Mouse (Mus musculus): ENCODE data around the gene Gm20532. TPM values are rescaled to one million over a fixed set of nuclear protein-coding genes. Genes with fewer than 3 reads are reported as not detected.

The Gm20532 gene
- polyA plus RNA-seq, 1 experiment, result not detected

DNA sequence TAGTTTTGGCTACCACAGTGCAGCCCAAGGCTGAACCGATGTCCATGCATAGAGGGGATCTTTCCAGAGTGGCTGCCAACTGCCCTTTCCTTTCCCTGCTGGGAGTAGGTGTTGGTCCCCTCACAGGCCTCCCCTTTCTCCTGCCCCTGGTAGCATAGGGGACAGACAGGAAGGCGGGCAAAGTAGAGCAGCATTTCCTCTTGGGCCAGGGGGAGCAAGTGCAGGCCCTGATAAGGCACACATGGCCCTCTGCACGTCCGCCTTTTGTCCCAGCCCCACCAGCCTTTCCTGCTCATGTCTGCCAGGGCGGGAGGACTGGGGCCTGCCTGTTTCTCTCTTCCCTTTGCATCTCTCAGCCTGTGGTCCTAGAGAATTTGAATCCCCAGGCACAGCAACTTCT, 14.6 kb upstream of the Gm20532 start:
- Histone ChIP-seq H3K4me3 (ENCODE audit: low read depth, low read length) (no peak overlapping the region), H3K27me3 (ENCODE audit: control insufficient read depth, insufficient read depth, low read length) (no peaks in the 10 kb centered on the region), H3K4me1 (ENCODE audit: control insufficient read depth, insufficient read depth, insufficient read length, low read length) (peaks cover 2% of the 10 kb centered on the region; the same call in 1 of the 2 replicates), H3K27ac (ENCODE audit: insufficient read depth, low read depth, low read length) (peak overlapping the region; percentile 32), H3K36me3 (ENCODE audit: control insufficient read depth, insufficient read depth, low read length) (no peaks in the 10 kb centered on the region)
- no peak for TF ChIP-seq CTCF (IDR thresholded peaks at IDR 0.05; ENCODE audit: extremely low read depth, insufficient read length, insufficient replicate concordance, low read depth, low read length)
- no peak for TF ChIP-seq POLR2A (IDR thresholded peaks at IDR 0.05; ENCODE audit: low read depth, low read length)
- 82% methylated on average over 5 of the region's 5 CpGs for WGBS

- WGBS, result 46% methylated on average over 12 of the region's 12 CpGs
- H3K36me3 ChIP-seq (ENCODE audit: control insufficient read depth, insufficient read depth, low read length), result no peaks in the 10 kb centered on the region
- peaks cover 2% of the 10 kb centered on the region; the same call in 1 of the 2 replicates for H3K4me1 ChIP-seq (ENCODE audit: control insufficient read depth, insufficient read depth, insufficient read length, low read length)
- no peak overlapping the region; the same call in 1 of the 2 replicates for H3K27ac ChIP-seq (ENCODE audit: insufficient read depth, low read depth, low read length)
- no peak for TF ChIP-seq POLR2A (IDR thresholded peaks at IDR 0.05; ENCODE audit: low read depth, low read length)
- TF ChIP-seq CTCF (IDR thresholded peaks at IDR 0.05; ENCODE audit: extremely low read depth, insufficient read length, insufficient replicate concordance, low read depth, low read length), result no peak
- H3K27me3 ChIP-seq (ENCODE audit: control insufficient read depth, insufficient read depth, low read length), result no peaks in the 10 kb centered on the region
- H3K4me3 ChIP-seq (ENCODE audit: low read depth, low read length), result no peak overlapping the region
Observed at GRCm38 (mm10) chr2:26573396-26573795, 13.0 kb upstream of the Gm20532 start.

DNA sequence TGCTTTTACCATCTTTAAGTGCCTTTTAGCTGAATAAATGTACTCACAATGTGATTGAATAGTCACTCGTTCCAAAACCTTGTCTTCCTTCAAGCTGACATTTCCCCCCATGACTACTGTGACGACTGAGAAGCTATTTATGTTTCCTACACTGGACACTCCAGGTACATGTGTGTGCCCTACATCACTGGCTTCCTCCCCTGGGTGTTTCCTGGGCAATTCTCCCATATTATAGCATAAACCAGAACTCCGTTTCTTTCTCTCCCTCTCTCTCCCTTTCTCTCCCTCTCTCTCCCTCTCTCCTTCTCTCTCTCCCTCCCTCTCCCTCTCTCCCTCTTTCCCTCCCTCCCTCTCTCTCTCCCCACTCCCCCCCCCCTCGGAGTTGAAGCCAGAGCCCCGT, 12.6 kb upstream of the Gm20532 start:
- TF ChIP-seq CTCF (IDR thresholded peaks at IDR 0.05; ENCODE audit: extremely low read depth, insufficient read length, insufficient replicate concordance, low read depth, low read length), result no peak
- TF ChIP-seq POLR2A (IDR thresholded peaks at IDR 0.05; ENCODE audit: low read depth, low read length), result no peak
- no peak overlapping the region for H3K4me3 ChIP-seq (ENCODE audit: low read depth, low read length)
- H3K4me1 ChIP-seq (ENCODE audit: control insufficient read depth, insufficient read depth, insufficient read length, low read length), result peaks cover 2% of the 10 kb centered on the region; the same call in 1 of the 2 replicates
- 21% methylated on average over 5 of the region's 5 CpGs for WGBS
- no peak overlapping the region; the same call in 1 of the 2 replicates for H3K27ac ChIP-seq (ENCODE audit: insufficient read depth, low read depth, low read length)
- H3K27me3 ChIP-seq (ENCODE audit: control insufficient read depth, insufficient read depth, low read length), result no peaks in the 10 kb centered on the region
- H3K36me3 ChIP-seq (ENCODE audit: control insufficient read depth, insufficient read depth, low read length), result no peaks in the 10 kb centered on the region

- WGBS, result 72% methylated on average over 5 of the region's 5 CpGs
- no peak overlapping the region for H3K27ac ChIP-seq (ENCODE audit: insufficient read depth, low read depth, low read length)
- TF ChIP-seq CTCF (IDR thresholded peaks at IDR 0.05; ENCODE audit: extremely low read depth, insufficient read length, insufficient replicate concordance, low read depth, low read length) (no peak), POLR2A (IDR thresholded peaks at IDR 0.05; ENCODE audit: low read depth, low read length) (no peak)
- H3K27me3 ChIP-seq (ENCODE audit: control insufficient read depth, insufficient read depth, low read length), result no peaks in the 10 kb centered on the region
- no peaks in the 10 kb centered on the region for H3K36me3 ChIP-seq (ENCODE audit: control insufficient read depth, insufficient read depth, low read length)
- H3K4me3 ChIP-seq (ENCODE audit: low read depth, low read length), result no peak overlapping the region
- peaks cover 2% of the 10 kb centered on the region; the same call in 1 of the 2 replicates for H3K4me1 ChIP-seq (ENCODE audit: control insufficient read depth, insufficient read depth, insufficient read length, low read length)
Observed at GRCm38 (mm10) chr2:26574862-26575261, 11.6 kb upstream of the Gm20532 start.

- Histone ChIP-seq H3K4me1 (ENCODE audit: control insufficient read depth, insufficient read depth, insufficient read length, low read length) (peaks cover 2% of the 10 kb centered on the region; the same call in 1 of the 2 replicates), H3K27me3 (ENCODE audit: control insufficient read depth, insufficient read depth, low read length) (no peaks in the 10 kb centered on the region), H3K36me3 (ENCODE audit: control insufficient read depth, insufficient read depth, low read length) (no peaks in the 10 kb centered on the region), H3K27ac (ENCODE audit: insufficient read depth, low read depth, low read length) (no peak overlapping the region; the same call in 1 of the 2 replicates), H3K4me3 (ENCODE audit: low read depth, low read length) (no peak overlapping the region)
- 87% methylated on average over 1 of the region's 1 CpGs for WGBS
- TF ChIP-seq CTCF (IDR thresholded peaks at IDR 0.05; ENCODE audit: extremely low read depth, insufficient read length, insufficient replicate concordance, low read depth, low read length), result no peak
- no peak for TF ChIP-seq POLR2A (IDR thresholded peaks at IDR 0.05; ENCODE audit: low read depth, low read length)
Observed at GRCm38 (mm10) chr2:26575378-26575777, 11.1 kb upstream of the Gm20532 start.

DNA sequence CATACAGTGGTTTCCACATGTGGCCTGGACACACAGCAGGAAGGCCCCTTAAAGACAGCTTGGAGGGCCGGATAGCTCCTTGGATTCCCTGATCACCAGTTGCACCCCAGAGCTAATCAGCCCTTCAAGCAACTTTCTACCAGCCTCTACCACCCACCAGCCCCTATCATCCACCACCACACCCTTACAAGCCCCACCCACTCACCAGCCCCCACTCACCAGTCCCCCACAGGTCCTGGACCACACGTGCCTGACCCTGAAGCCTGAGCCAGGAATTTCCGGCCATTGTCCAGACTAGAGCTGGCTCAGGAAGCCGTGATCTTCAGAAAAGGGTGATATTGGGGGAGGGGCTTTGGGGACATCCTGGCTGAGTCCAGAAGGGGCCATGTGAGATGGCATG, 10.6 kb upstream of the Gm20532 start:
- TF ChIP-seq CTCF (IDR thresholded peaks at IDR 0.05; ENCODE audit: extremely low read depth, insufficient read length, insufficient replicate concordance, low read depth, low read length) (no peak), POLR2A (IDR thresholded peaks at IDR 0.05; ENCODE audit: low read depth, low read length) (no peak)
- no peaks in the 10 kb centered on the region for H3K36me3 ChIP-seq (ENCODE audit: control insufficient read depth, insufficient read depth, low read length)
- no peak overlapping the region for H3K4me3 ChIP-seq (ENCODE audit: low read depth, low read length)
- no peak overlapping the region; the same call in 1 of the 2 replicates for H3K27ac ChIP-seq (ENCODE audit: insufficient read depth, low read depth, low read length)
- 82% methylated on average over 4 of the region's 4 CpGs for WGBS
- H3K27me3 ChIP-seq (ENCODE audit: control insufficient read depth, insufficient read depth, low read length), result no peaks in the 10 kb centered on the region
- H3K4me1 ChIP-seq (ENCODE audit: control insufficient read depth, insufficient read depth, insufficient read length, low read length), result peaks cover 2% of the 10 kb centered on the region; the same call in 1 of the 2 replicates

DNA sequence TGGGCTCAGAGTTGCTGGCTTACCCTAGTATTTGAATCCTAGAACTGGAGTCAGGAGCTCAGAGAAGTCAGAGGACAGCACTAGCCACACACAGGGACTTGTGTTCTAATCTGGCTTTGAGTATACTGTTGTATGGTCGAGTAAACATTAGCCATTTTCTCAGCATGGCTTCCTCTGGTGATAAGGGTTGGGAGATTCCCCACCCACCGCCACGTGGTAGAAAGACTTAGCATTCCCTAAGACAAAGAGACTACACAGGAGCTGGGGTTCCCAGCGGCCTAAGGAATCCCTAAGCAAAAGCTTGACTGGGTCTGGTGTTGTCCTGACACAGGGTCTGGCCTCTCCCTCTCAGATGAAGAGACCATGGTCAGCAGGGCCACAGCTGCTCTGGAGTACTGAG, 10.0 kb upstream of the Gm20532 start:
- Histone ChIP-seq H3K36me3 (ENCODE audit: control insufficient read depth, insufficient read depth, low read length) (no peaks in the 10 kb centered on the region), H3K27me3 (ENCODE audit: control insufficient read depth, insufficient read depth, low read length) (no peaks in the 10 kb centered on the region), H3K4me3 (ENCODE audit: low read depth, low read length) (no peak overlapping the region), H3K27ac (ENCODE audit: insufficient read depth, low read depth, low read length) (peak overlapping the region; percentile 45; the same call in 1 of the 2 replicates), H3K4me1 (ENCODE audit: control insufficient read depth, insufficient read depth, insufficient read length, low read length) (peaks cover 2% of the 10 kb centered on the region; the same call in 1 of the 2 replicates)
- TF ChIP-seq POLR2A (IDR thresholded peaks at IDR 0.05; ENCODE audit: low read depth, low read length) (no peak), CTCF (IDR thresholded peaks at IDR 0.05; ENCODE audit: extremely low read depth, insufficient read length, insufficient replicate concordance, low read depth, low read length) (no peak)
- 59% methylated on average over 4 of the region's 4 CpGs for WGBS

All from small intestine, adult 2 months (tissue).